Mouse (Mus musculus) kidney, postnatal 25 days (tissue): ENCODE measurements around the gene Prrc2b.

Experiments used
- DNase-seq, 2 experiments: peaks; one replicate each; pipeline ENCODE4 v3.0.0; 2021; ENCODE audit warnings: mixed read lengths in 2 of 2

Prrc2b gene

GRCm38 (mm10) chr2:32150924-32151659 lies at the start of gene Prrc2b:
Gene Prrc2b, plus strand, starts transcription at chr2:32151082.
- DNase-seq: peak; percentile 67 to 87

- DNase-seq: no peak
These were observed 47.9 kb upstream of the Prrc2b start for GRCm38 (mm10) chr2:32102944-32103343.

GRCm38 (mm10) chr2:32103557-32103956 lies 47.3 kb upstream of the Prrc2b start:
- no peak for DNase-seq

GRCm38 (mm10) chr2:32104122-32104521 lies 46.8 kb upstream of the Prrc2b start:
- no peak for DNase-seq

- no peak for DNase-seq
These were observed 45.6 kb upstream of the Prrc2b start for GRCm38 (mm10) chr2:32105117-32105913.

GRCm38 (mm10) chr2:32105930-32106329 lies 45.0 kb upstream of the Prrc2b start:
- DNase-seq: no peak

GRCm38 (mm10) chr2:32111268-32111667 lies 39.6 kb upstream of the Prrc2b start:
- no peak for DNase-seq

GRCm38 (mm10) chr2:32112548-32112947 lies 38.3 kb upstream of the Prrc2b start:
- DNase-seq: no peak

GRCm38 (mm10) chr2:32115851-32116268 lies 35.0 kb upstream of the Prrc2b start:
- DNase-seq: no peak

- DNase-seq: no peak
These were observed 30.8 kb upstream of the Prrc2b start for GRCm38 (mm10) chr2:32119802-32120750.

GRCm38 (mm10) chr2:32121150-32121549 lies 29.7 kb upstream of the Prrc2b start:
- no peak for DNase-seq

- DNase-seq: no peak
These were observed 29.1 kb upstream of the Prrc2b start for GRCm38 (mm10) chr2:32121785-32122184.

GRCm38 (mm10) chr2:32127653-32128535 lies 23.0 kb upstream of the Prrc2b start:
- no peak for DNase-seq

- no peak for DNase-seq
These were observed 22.4 kb upstream of the Prrc2b start for GRCm38 (mm10) chr2:32128536-32128841.

GRCm38 (mm10) chr2:32129383-32130074 lies 21.4 kb upstream of the Prrc2b start:
- DNase-seq: no peak

- peak; percentile 61 to 67 for DNase-seq
These were observed 20.4 kb upstream of the Prrc2b start for GRCm38 (mm10) chr2:32130435-32130834.

- DNase-seq: no peak
These were observed 19.6 kb upstream of the Prrc2b start for GRCm38 (mm10) chr2:32131205-32131834.

- no peak for DNase-seq
These were observed 18.9 kb upstream of the Prrc2b start for GRCm38 (mm10) chr2:32131866-32132566.

- DNase-seq: peak; percentile 80 to 89
These were observed 18.3 kb upstream of the Prrc2b start for GRCm38 (mm10) chr2:32132567-32132992.

GRCm38 (mm10) chr2:32134039-32134438 lies 16.8 kb upstream of the Prrc2b start:
- peak; percentile 91 to 98 for DNase-seq
